Mouse (Mus musculus) heart, embryonic 13.5 days (tissue): ENCODE measurements around the gene Cysrt1. TPM values are rescaled to one million over a fixed set of nuclear protein-coding genes. Genes with fewer than 3 reads are reported as not detected.
A peak's percentile ranks its signal among the peaks of the same experiment; 100 is the strongest.
"Not testable (repeated sequence)": the region's sequence is repeated elsewhere in the genome, so short reads cannot be mapped to it uniquely, and the experiment has no call there.

Experiments used
- ATAC-seq: fragments of 200-750 bp; cut with Nextera tagmentation; 2 replicates; pipeline ENCODE4 v1.8.0; 2017; ENCODE audit warnings: moderate TSS enrichment; ENCODE audit not compliant: insufficient number of reproducible peaks, low FRiP score, low TSS enrichment; ENCODE audit errors: extremely low read depth
- H3K27ac ChIP-seq: fragments of 300-500 bp; sonication (generic); replicated peaks from 2 replicates; pipeline ENCODE4 v1.5.1; 2015; ENCODE audit warnings: moderate library complexity, mild to moderate bottlenecking, inconsistent platforms
- H3K27me3 ChIP-seq: fragments of 300-500 bp; sonication (generic); replicated peaks from 2 replicates; pipeline ENCODE4 v1.6.1; 2015; ENCODE audit warnings: mild to moderate bottlenecking, inconsistent platforms
- H3K36me3 ChIP-seq: fragments of 300-500 bp; sonication (generic); 2 replicates; pipeline ENCODE4 v1.6.1; 2015; ENCODE audit warnings: mild to moderate bottlenecking, inconsistent platforms
- H3K4me1 ChIP-seq: fragments of 300-500 bp; sonication (generic); 2 replicates; pipeline ENCODE4 v1.6.1; 2015; ENCODE audit warnings: inconsistent platforms
- H3K4me2 ChIP-seq: fragments of 300-500 bp; sonication (generic); 2 replicates; pipeline ENCODE4 v1.6.1; 2015; ENCODE audit warnings: inconsistent platforms, mild to moderate bottlenecking, moderate library complexity
- H3K4me3 ChIP-seq: fragments of 300-500 bp; sonication (generic); 2 replicates; pipeline ENCODE4 v1.5.1; 2015; ENCODE audit warnings: moderate library complexity, mild to moderate bottlenecking, inconsistent platforms
- H3K9ac ChIP-seq: fragments of 300-500 bp; sonication (generic); 2 replicates; pipeline ENCODE4 v1.6.1; 2015; ENCODE audit warnings: inconsistent platforms, mild to moderate bottlenecking, moderate library complexity
- H3K9me3 ChIP-seq: fragments of 300-500 bp; sonication (generic); 2 replicates; pipeline ENCODE4 v1.6.1; 2016; ENCODE audit warnings: inconsistent platforms
- WGBS: fragments of 180-500 bp; shearing (Covaris S2); methylation state at CpG from one replicate; pipeline ENCODE4 v1.1.7; 2015; ENCODE audit warnings: mixed read lengths; 5-methylcytosine and 5-hydroxymethylcytosine counted together
- polyA plus RNA-seq: library from polyadenylated mRNA; unstranded; fragments of >200 nt; fragmentation: Nextera tagmentation; extraction: Ambion mirVana; gene quantifications from 2 replicates; pipeline ENCODE4 v1.2.1, GENCODE M21; 2015

Cysrt1 gene
- polyA plus RNA-seq, 1 experiment from 2014 or later: not detected

DNA sequence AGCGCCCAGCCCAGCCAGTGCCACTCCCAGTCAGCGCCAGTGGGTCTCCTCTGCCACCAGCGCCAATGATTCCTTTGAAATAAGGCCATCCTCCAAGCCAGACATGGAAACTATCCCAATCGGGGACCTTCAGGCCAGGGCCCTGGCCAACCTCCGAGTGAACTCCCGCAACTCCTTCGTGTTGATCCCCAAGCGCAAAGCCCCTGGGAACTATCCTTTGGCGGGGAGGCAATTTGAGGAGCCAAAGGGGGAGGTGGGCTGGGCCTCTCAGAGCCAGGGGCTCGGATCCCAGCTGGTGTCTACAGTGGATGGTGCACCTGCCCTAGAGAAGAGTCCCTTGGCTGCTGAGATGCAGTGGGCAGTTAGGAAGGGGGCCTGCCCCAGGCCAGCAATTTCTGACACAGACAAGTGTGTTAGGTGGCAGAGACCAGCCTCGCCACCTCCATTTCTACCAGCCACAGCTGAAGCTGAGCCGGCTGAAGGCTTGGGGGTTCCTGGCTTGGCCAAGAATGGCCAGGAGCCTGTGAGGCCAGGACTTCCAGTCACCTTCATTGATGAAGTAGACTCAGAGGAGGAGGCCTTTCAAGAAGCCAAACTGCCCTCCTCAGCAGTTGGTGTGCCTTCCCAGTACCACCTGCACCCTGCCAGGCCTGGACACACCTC is 21.5 kb upstream of the Cysrt1 start:
- Histone ChIP-seq H3K36me3 (0 out of 2 replicates have a peak, but pooled peaks cover 9% of the 10 kb centered on the region), H3K9me3 (no peaks in the 10 kb centered on the region), H3K4me1 (peaks cover 52% of the 10 kb centered on the region), H3K27ac (no peak overlapping the region), H3K4me2 (peak overlapping the region; percentile 100), H3K9ac (peak overlapping the region; percentile 86), H3K27me3 (peaks cover 19% of the 10 kb centered on the region), H3K4me3 (peak overlapping the region; percentile 86)
- WGBS: 19% methylated on average over 12 of the region's 12 CpGs
- ATAC-seq: no peak

DNA sequence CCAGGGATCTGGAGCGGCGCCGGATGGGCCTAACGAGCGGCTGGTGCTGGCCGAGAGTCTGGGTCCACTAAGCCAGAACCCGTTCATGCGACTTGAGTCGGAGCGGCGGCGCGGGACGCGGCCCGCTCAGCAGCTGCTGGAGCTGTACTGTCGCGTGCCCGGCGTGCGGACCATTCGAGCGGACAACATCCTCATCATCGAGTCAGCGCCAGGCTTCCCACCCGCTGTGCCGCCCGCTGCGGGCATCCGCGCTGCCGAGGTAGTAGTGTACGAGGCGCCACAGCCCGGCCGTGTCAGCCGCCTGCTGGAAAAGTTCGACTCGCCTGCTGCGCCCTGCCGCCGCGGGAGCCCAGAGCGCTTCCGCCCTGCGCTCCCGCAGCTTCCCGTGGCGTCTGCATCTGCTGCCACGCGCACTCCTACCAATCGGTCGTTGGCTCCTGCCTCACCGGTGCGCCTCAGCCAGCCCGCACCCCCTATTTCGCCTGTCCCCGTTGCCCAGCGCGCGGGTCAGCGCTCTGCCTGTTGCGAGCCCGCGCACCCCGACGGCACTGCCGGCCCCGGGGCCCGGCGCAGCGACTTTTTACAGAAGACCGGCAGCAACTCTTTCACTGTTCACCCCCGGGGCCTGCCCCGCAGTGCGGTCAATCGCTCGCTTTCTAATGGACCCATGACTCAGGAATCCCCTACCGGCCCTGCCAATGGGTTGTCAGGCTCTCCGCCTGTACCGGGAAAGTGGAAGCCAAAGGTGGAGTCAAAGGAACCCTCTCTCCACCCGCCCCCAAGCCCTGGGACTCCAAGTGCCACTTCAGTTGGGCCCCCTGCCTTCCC is 20.8 kb upstream of the Cysrt1 start:
- under 1% methylated on average over 82 of the region's 82 CpGs for WGBS
- H3K27me3 ChIP-seq: peaks cover 19% of the 10 kb centered on the region
- H3K9me3 ChIP-seq: no peaks in the 10 kb centered on the region
- no peak overlapping the region for H3K27ac ChIP-seq
- H3K4me3 ChIP-seq: peak overlapping the region; percentile 86
- peak; percentile 1; the same call in 1 of the 2 replicates for ATAC-seq
- H3K4me1 ChIP-seq: peaks cover 52% of the 10 kb centered on the region
- peak overlapping the region; percentile 86 for H3K9ac ChIP-seq
- 0 out of 2 replicates have a peak, but pooled peaks cover 1% of the 10 kb centered on the region for H3K36me3 ChIP-seq
- peak overlapping the region; percentile 100 for H3K4me2 ChIP-seq

DNA sequence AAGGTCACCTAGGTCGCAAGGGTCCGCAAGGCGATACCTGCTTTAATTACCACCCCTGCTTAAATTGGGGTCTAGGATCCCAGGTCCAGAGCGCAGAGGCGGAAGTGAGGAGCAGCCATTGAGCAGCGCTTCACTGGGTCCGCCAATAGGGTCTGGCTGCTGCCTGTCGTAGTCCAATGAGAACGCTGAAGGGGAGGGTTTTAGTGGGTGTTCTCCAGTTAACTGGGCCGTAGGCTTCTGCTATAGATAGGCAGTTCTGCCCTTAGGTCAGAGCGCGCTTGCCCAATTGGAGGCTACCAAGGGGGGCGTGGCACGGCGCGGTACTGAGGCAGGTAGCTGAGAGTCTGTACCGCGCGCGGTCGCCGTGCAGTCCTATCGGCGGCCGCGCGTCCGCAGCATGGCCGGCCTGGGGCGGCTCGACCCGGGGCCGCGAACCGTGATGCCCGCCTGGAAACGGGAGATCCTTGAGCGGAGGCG is 20.1 kb upstream of the Cysrt1 start, which contains the start of gene Tprn:
Tprn (plus strand) TSS at position 328 of the 477 bp plus-strand sequence.
- H3K4me1 ChIP-seq: peaks cover 48% of the 10 kb centered on the region
- H3K4me3 ChIP-seq: peak within 1 kb of the TSS; percentile 86
- peak within 1 kb of the TSS; percentile 86 for H3K9ac ChIP-seq
- under 1% methylated on average over 39 of the region's 39 CpGs for WGBS
- peak within 1 kb of the TSS; percentile 9; the same call in 1 of the 2 replicates for H3K27ac ChIP-seq
- H3K27me3 ChIP-seq: peaks cover 19% of the 10 kb centered on the region
- peak within 1 kb of the TSS; percentile 100 for H3K4me2 ChIP-seq
- H3K36me3 ChIP-seq: no peaks in the 10 kb centered on the region
- ATAC-seq: peak; percentile 96
- no peaks in the 10 kb centered on the region for H3K9me3 ChIP-seq

DNA sequence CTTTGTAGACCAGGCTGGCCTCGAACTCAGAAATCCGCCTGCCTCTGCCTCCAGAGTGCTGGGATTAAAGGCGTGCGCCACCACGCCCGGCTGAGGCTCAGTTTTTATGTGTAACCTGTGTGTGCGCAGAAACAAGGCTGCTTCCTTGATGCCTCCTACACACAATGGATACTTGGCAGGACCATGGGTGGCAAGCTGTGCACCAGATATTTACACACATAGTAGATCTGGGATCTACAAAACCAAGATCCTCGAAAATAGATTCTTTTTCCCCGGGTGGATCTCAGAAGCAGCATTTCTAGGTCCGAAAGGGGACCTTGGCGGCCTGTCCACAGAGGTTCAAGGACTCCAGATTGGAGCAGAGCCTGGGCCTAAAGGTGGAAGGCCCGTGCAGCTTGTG is 19.6 kb upstream of the Cysrt1 start:
- Histone ChIP-seq H3K4me2 (peak overlapping the region; percentile 100), H3K27me3 (peaks cover 19% of the 10 kb centered on the region), H3K36me3 (no peaks in the 10 kb centered on the region), H3K4me1 (peaks cover 47% of the 10 kb centered on the region), H3K4me3 (peak overlapping the region; percentile 86), H3K9me3 (no peaks in the 10 kb centered on the region), H3K27ac (peak overlapping the region; percentile 9; the same call in 1 of the 2 replicates), H3K9ac (peak overlapping the region; percentile 74)
- WGBS: 41% methylated on average over 12 of the region's 12 CpGs
- ATAC-seq: 0 out of 2 replicates have a peak, but pooled peaks have one; percentile 3

DNA sequence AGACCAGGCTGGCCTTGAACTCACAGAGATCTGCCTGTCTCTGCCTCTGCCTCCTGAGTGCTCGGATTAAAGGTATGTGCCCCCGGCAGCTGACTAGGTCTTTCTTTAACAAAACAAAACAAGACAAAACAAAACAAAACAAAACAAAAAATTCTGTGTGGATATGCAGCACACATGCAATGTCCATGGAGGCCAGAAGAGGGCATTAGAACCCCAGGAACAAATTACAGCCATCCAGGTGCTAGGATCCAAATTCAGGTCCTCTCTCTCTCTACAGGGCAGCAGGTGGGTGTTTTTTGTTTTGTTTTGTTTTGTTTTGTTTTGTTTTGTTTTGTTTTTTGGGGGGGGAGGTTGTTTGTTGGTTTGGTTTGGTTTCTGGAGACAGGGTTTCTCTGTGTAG is 16.6 kb upstream of the Cysrt1 start:
- no peak overlapping the region for H3K4me3 ChIP-seq
- H3K9me3 ChIP-seq: no peaks in the 10 kb centered on the region
- no peak overlapping the region for H3K27ac ChIP-seq
- peaks cover 7% of the 10 kb centered on the region for H3K27me3 ChIP-seq
- peaks cover 34% of the 10 kb centered on the region for H3K4me1 ChIP-seq
- no peak for ATAC-seq
- no peak overlapping the region for H3K9ac ChIP-seq
- no peaks in the 10 kb centered on the region for H3K36me3 ChIP-seq
- no peak overlapping the region for H3K4me2 ChIP-seq
- WGBS: 56% methylated on average over 2 of the region's 2 CpGs

DNA sequence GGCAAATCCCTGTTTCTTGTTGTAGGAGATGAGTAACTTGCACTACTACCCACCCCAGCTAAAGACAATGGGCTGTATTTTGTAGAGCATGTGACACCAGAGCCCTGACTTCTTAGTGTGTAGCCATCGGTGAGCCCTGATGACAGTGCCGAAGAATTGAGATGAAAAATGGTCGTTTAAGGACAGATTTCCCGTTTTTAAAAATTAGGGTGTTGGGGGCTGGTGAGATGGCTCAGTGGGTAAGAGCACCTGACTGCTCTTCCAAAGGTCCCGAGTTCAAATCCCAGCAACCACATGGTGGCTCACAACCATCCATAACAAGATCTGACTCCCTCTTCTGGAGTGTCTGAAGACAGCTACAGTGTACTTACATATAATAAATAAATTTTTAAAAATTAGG is 15.0 kb upstream of the Cysrt1 start:
- Histone ChIP-seq H3K36me3 (peaks cover 11% of the 10 kb centered on the region), H3K4me1 (peaks cover 25% of the 10 kb centered on the region)
- ATAC-seq, H3K27me3 ChIP-seq, H3K9ac ChIP-seq, H3K9me3 ChIP-seq, H3K27ac ChIP-seq, H3K4me2 ChIP-seq, H3K4me3 ChIP-seq: not testable (repeated sequence)
- WGBS: 74% methylated on average over 5 of the region's 5 CpGs

DNA sequence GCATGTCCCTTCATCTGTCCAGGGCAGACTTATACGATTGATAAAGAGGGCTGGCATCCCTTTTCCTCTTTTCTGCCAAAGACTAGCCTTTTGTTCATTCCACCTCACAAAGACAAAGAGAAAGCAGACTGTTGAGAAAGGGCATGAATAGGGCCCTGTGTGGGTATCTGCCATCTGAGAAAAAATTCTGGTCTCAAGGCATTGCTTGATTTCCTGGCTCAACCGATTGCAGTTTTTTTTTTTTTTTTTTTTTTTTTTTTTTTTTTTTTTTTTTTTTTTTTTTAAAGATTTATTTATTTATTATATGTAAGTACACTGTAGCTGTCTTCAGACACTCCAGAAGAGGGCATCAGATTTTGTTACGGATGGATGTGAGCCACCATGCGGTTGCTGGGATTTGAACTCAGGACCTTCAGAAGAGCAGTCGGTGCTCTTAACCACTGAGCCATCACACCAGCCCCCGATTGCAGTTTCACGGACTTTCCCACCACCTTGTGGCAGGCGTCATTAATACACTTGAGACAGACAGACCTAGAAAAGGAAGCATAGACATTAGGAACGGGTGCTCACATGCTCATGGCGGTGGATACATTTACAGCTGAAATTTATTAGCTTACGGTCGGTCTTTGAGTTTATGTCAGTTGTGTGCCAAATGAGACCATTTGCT is 14.3 kb upstream of the Cysrt1 start:
- ATAC-seq, H3K27me3 ChIP-seq, H3K9me3 ChIP-seq: not testable (repeated sequence)
- peak overlapping the region; percentile 89 for H3K9ac ChIP-seq
- H3K4me3 ChIP-seq: peak overlapping the region; percentile 88
- H3K4me1 ChIP-seq: peaks cover 21% of the 10 kb centered on the region
- H3K36me3 ChIP-seq: peaks cover 18% of the 10 kb centered on the region
- WGBS: 54% methylated on average over 12 of the region's 12 CpGs
- peak overlapping the region; percentile 94 for H3K4me2 ChIP-seq
- peak overlapping the region; percentile 64 for H3K27ac ChIP-seq

DNA sequence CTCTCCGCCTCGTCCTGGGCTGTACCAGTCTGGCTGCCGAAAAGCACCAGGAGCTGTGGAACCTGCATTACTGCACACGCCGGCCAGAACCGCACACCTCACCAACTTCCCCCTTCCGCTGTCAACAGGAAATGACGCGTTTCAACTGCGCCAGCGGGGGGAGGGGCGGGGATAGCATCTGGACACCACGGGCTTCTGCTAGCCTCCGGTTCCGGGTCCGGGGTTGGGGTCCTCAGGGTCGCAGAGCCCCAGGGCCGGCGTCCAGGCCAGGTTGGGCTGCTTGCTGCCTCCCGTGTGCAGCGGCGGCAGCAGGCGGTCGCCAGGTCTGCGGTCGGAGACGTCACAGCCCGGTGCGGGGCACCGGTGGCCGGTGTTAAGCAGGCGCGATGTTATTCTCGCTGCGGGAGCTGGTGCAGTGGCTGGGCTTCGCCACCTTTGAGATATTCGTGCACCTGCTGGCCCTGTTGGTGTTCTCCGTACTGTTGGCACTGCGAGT is 13.1 kb upstream of the Cysrt1 start, which contains the start of gene Tmem203:
Tmem203 (plus strand) TSS at position 156 of the 496 bp plus-strand sequence.
- ATAC-seq: peak; percentile 82
- Histone ChIP-seq H3K36me3 (peaks cover 31% of the 10 kb centered on the region), H3K4me3 (peak within 1 kb of the TSS; percentile 88), H3K9ac (peak within 1 kb of the TSS; percentile 89), H3K27ac (peak within 1 kb of the TSS; percentile 64), H3K4me2 (peak within 1 kb of the TSS; percentile 94), H3K27me3 (no peaks in the 10 kb centered on the region), H3K9me3 (no peaks in the 10 kb centered on the region), H3K4me1 (peaks cover 21% of the 10 kb centered on the region)
- under 1% methylated on average over 39 of the region's 39 CpGs for WGBS

DNA sequence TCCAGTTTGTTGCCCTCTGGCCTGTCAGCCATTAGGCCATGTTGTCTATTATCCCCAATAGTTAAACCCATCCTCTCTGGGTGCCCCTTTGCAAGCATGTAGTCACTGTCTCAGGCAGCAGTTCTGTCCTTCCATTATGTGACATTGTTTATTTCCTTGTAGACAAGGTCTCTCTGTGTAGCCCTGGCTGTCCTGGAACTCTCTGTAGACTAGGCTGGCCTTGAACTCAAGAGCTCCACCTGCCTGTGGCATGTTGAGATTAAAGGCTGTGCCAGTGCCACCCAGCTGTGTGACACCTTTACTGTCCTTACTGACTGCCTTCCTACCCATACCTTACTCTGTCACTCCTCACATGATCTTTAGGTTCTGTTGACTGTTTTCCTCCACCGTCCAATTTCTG is 10.1 kb upstream of the Cysrt1 start:
- Histone ChIP-seq H3K27ac (no peak overlapping the region), H3K27me3 (no peaks in the 10 kb centered on the region), H3K4me1 (peaks cover 21% of the 10 kb centered on the region), H3K9ac (no peak overlapping the region), H3K36me3 (peaks cover 60% of the 10 kb centered on the region), H3K4me3 (no peak overlapping the region), H3K9me3 (no peaks in the 10 kb centered on the region), H3K4me2 (no peak overlapping the region)
- WGBS: 77% methylated on average over 1 of the region's 1 CpGs
- no peak for ATAC-seq

DNA sequence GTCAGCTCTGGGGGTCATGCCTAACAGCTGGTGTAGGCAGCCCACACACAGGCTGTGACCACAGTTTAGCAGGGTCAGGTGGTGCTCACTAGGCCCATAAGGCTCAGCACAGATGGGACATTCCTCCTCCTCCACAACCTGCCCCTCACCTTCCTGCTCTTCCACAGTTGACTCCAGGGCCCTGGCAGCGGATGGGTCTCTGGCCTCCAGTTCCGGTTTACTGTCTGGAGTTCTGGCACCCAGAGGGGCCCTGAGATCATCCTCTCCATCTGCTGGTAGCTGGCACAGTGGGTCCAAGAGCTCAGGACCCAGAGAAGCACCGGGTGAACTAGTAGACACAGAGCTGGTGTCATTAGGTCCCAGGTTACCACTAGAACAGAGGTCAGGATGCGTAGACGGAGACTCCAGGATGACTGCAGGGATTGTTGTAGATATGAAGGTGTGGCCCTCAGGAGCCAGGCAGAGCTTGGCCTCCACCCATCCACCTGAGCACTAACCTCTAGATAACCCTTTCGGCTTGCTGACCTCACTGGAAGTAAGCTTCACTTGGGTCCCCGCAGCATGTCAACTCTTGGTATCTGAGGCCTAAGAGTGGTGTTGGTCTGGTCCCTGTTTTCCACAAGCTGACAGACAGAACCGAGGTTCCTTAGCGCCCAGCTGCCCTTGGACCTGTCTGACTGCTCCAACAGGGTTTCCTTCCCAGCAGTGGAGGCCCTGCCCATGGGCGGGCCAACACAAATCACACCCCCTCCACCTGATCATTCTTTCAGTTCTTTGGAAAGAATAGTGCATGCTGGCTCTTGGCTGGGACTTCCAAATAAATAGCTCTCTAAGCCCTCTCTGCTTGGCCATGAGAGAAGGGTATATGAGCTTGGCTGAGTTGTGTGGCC is 4.2 kb upstream of the Cysrt1 start, which contains the start of gene AL732309.1:
AL732309.1 (minus strand) TSS at position 681 of the 890 bp plus-strand sequence.
- WGBS: 84% methylated on average over 10 of the region's 10 CpGs
- H3K4me3 ChIP-seq: no peak within 1 kb of the TSS
- peaks cover 14% of the 10 kb centered on the region for H3K4me1 ChIP-seq
- peaks cover 49% of the 10 kb centered on the region for H3K36me3 ChIP-seq
- no peak within 1 kb of the TSS for H3K4me2 ChIP-seq
- H3K9me3 ChIP-seq: no peaks in the 10 kb centered on the region
- H3K27ac ChIP-seq: no peak within 1 kb of the TSS
- ATAC-seq: no peak
- no peak within 1 kb of the TSS for H3K9ac ChIP-seq
- H3K27me3 ChIP-seq: peaks cover 29% of the 10 kb centered on the region
